Mouse (Mus musculus) olfactory bulb, adult 2 months (tissue): ENCODE results near the gene Zfp128.

Experiments used
- CTCF ChIP-seq: fragments of 200-500 bp; IDR thresholded peaks from 2 replicates; pipeline ENCODE4 v1.5.1; 2012; ENCODE audit warnings: low read depth, mild to moderate bottlenecking, low read length, moderate library complexity; ENCODE audit not compliant: insufficient read depth
- POLR2A ChIP-seq: fragments of 200-500 bp; IDR thresholded peaks from 2 replicates; pipeline ENCODE4 v1.6.1; 2012; ENCODE audit warnings: mild to moderate bottlenecking, low read depth, low read length, moderate library complexity; ENCODE audit not compliant: insufficient read depth

- no peak for TF ChIP-seq CTCF
- no peak for TF ChIP-seq POLR2A
These were observed 10.4 kb downstream of the Zfp128 start for GRCm38 (mm10) chr7:12891334-12891733.
